Comparison of ENCODE assay signal across 15 mouse cellular contexts in genomic region chr7:46104256-46104915, GRCm38 (mm10). TPM values are rescaled to one million over a fixed set of nuclear protein-coding genes. Genes with fewer than 3 reads are reported as not detected.
DNase-seq lines count a peak whose midpoint lies in the region; ATAC-seq and TF ChIP-seq lines count a peak whose summit lies in the region.
"Had no signal": no experiment of that assay in that cellular context is flagged by ENCODE, and none has a peak within 500 bp of the region (broad histone marks: within the 10 kb centered on the region; RNA-seq: fewer than 3 reads in every experiment).

No protein-coding gene starts in this region.

- peak; percentile 57 to 67 for DNase-seq in heart, postnatal 10 days
- DNase-seq in heart, postnatal 25 days (ENCODE audit: low spot score) = no peak
- no peak for DNase-seq in midbrain, embryonic 10.5 days (ENCODE audit: low spot score)
- peak; percentile 76 for DNase-seq in cerebellum, adult 9-11 months
- peak; percentile 63 for DNase-seq in midbrain, postnatal 0 days (ENCODE audit: low spot score)
- DNase-seq in liver, embryonic 11.5 days (ENCODE audit: low spot score) = no peak
- DNase-seq in layer of hippocampus, adult 11-12 months (ENCODE audit: low spot score) = no peak
- DNase-seq: gastrocnemius, postnatal 10 days; kidney, postnatal 25 days; lung, postnatal 36 days had no signal

- 0 out of 2 replicates have a peak, but pooled peaks cover 7% of the 10 kb centered on the region for H3K4me1 ChIP-seq in midbrain, embryonic 15.5 days
- peaks cover 9% of the 10 kb centered on the region; the same call in 1 of the 2 replicates for H3K4me1 ChIP-seq in midbrain, embryonic 10.5 days
- H3K4me1 ChIP-seq in midbrain, postnatal 0 days (ENCODE audit: insufficient read depth, low read length) = no peaks in the 10 kb centered on the region
- peaks cover 4% of the 10 kb centered on the region; the same call in 1 of the 2 replicates for H3K4me1 ChIP-seq in liver, embryonic 11.5 days (replicated peaks; ENCODE audit: control insufficient read depth, insufficient read depth, low read length)

- peak overlapping the region; percentile 31; the same call in 1 of the 2 replicates for H3K27ac ChIP-seq in midbrain, embryonic 15.5 days
- no peak overlapping the region for H3K27ac ChIP-seq in midbrain, embryonic 10.5 days (replicated peaks)
- H3K27ac ChIP-seq in midbrain, postnatal 0 days (ENCODE audit: low read depth, low read length) = no peak overlapping the region
- H3K27ac ChIP-seq in liver, embryonic 11.5 days (ENCODE audit: low read depth, low read length) = no peak overlapping the region
- H3K27ac ChIP-seq: heart, embryonic 13.5 days; liver, embryonic 14.5 days had no signal

- no peak for ATAC-seq in midbrain, embryonic 15.5 days (replicated peaks)
- ATAC-seq in midbrain, postnatal 0 days (ENCODE audit: low FRiP score) = no peak
- no peak for ATAC-seq in liver, embryonic 11.5 days (replicated peaks; ENCODE audit: low FRiP score)
- ATAC-seq: activated CD4-positive, CD25-positive, alpha-beta regulatory T cell, adult 4 months; intestine, embryonic 16.5 days had no signal

- no peaks in the 10 kb centered on the region for H3K36me3 ChIP-seq in midbrain, embryonic 15.5 days (replicated peaks)
- no peaks in the 10 kb centered on the region for H3K36me3 ChIP-seq in midbrain, embryonic 10.5 days
- peaks cover 4% of the 10 kb centered on the region; the same call in 1 of the 2 replicates for H3K36me3 ChIP-seq in midbrain, postnatal 0 days (ENCODE audit: insufficient read depth, low read length)
- no peaks in the 10 kb centered on the region for H3K36me3 ChIP-seq in liver, embryonic 11.5 days (ENCODE audit: control insufficient read depth, insufficient read depth, low read length)
- H3K36me3 ChIP-seq: heart, embryonic 13.5 days had no signal

- H3K9ac ChIP-seq in midbrain, embryonic 15.5 days = no peak overlapping the region
- no peak overlapping the region for H3K9ac ChIP-seq in midbrain, postnatal 0 days (replicated peaks; ENCODE audit: low read length, poor library complexity, severe bottlenecking)
- H3K9ac ChIP-seq in liver, embryonic 11.5 days (ENCODE audit: low read depth, low read length) = no peak overlapping the region
- H3K9ac ChIP-seq: heart, embryonic 13.5 days; liver, embryonic 14.5 days had no signal

- intact Hi-C loops in heart, postnatal 10 days (cut with DNase I) = no loop called here
- intact Hi-C loops in heart, postnatal 25 days (cut with DNase I) = no loop called here

- H3K27me3 ChIP-seq in midbrain, embryonic 15.5 days (replicated peaks) = no peaks in the 10 kb centered on the region
- H3K27me3 ChIP-seq in midbrain, embryonic 10.5 days (ENCODE audit: low read depth, poor library complexity, severe bottlenecking) = peaks cover 20% of the 10 kb centered on the region
- H3K27me3 ChIP-seq in midbrain, postnatal 0 days (ENCODE audit: insufficient read depth, low read length) = no peaks in the 10 kb centered on the region
- H3K27me3 ChIP-seq in liver, embryonic 11.5 days (replicated peaks; ENCODE audit: control insufficient read depth, insufficient read depth, low read length) = peaks cover 11% of the 10 kb centered on the region

- no peak overlapping the region for H3K4me3 ChIP-seq in midbrain, embryonic 15.5 days
- no peak overlapping the region for H3K4me3 ChIP-seq in midbrain, embryonic 10.5 days
- no peak overlapping the region for H3K4me3 ChIP-seq in midbrain, postnatal 0 days (ENCODE audit: low read depth, low read length)
- no peak overlapping the region for H3K4me3 ChIP-seq in liver, embryonic 11.5 days (ENCODE audit: low read depth, low read length)
- H3K4me3 ChIP-seq: heart, embryonic 13.5 days had no signal

- no peak for TF ChIP-seq CTCF in midbrain, postnatal 0 days (IDR thresholded peaks at IDR 0.05)

- no peak overlapping the region for H3K4me2 ChIP-seq in midbrain, embryonic 15.5 days
- H3K4me2 ChIP-seq in midbrain, postnatal 0 days (ENCODE audit: low read depth, low read length, poor library complexity, severe bottlenecking) = no peak overlapping the region
- no peak overlapping the region for H3K4me2 ChIP-seq in liver, embryonic 11.5 days
- H3K4me2 ChIP-seq: heart, embryonic 13.5 days had no signal

- H3K9me3 ChIP-seq in midbrain, embryonic 15.5 days = no peaks in the 10 kb centered on the region
- H3K9me3 ChIP-seq in midbrain, embryonic 10.5 days (replicated peaks) = no peaks in the 10 kb centered on the region
- no peaks in the 10 kb centered on the region for H3K9me3 ChIP-seq in midbrain, postnatal 0 days (ENCODE audit: low read length)
- no peaks in the 10 kb centered on the region for H3K9me3 ChIP-seq in liver, embryonic 11.5 days (ENCODE audit: control insufficient read depth, low read length)
- H3K9me3 ChIP-seq: heart, embryonic 13.5 days had no signal

- 76% methylated on average over 27 of the region's 27 CpGs for WGBS in midbrain, embryonic 15.5 days
- 88% methylated on average over 27 of the region's 27 CpGs for WGBS in midbrain, embryonic 10.5 days
- 71% methylated on average over 27 of the region's 27 CpGs for WGBS in midbrain, postnatal 0 days
- 78% methylated on average over 27 of the region's 27 CpGs for WGBS in liver, embryonic 11.5 days

RNA-seq across cellular contexts. Expression of gene Kcnj11, which starts 3.8 kb away (rescaled TPM):
- total RNA-seq in heart, postnatal 10 days (2021) = 10 to 100 TPM; 77.5 to 85.1 TPM
- total RNA-seq in heart, postnatal 25 days (2021) = 10 to 100 TPM; 84.5 to 97.5 TPM
- polyA plus RNA-seq in midbrain, embryonic 15.5 days (2015; fragmentation: Nextera tagmentation; extraction: Ambion mirVana) = 2.3 and 2.4 TPM in 2 replicates
- polyA plus RNA-seq in midbrain, embryonic 10.5 days (2016; fragmentation: Nextera tagmentation; extraction: Ambion mirVana) = 0.12 and 0.19 TPM in 2 replicates
- 14.4 and 26.2 TPM in 2 replicates for total RNA-seq in midbrain, postnatal 0 days (2014; rRNA removed)
- polyA plus RNA-seq in midbrain, postnatal 0 days (2015; fragmentation: Nextera tagmentation; extraction: Ambion mirVana) = 2.7 and 2.9 TPM in 2 replicates
- polyA plus RNA-seq in liver, embryonic 11.5 days (2014; fragmentation: Nextera tagmentation; extraction: Ambion mirVana) = not detected in 2 replicates
- polyA plus RNA-seq: activated CD4-positive, CD25-positive, alpha-beta regulatory T cell, adult 4 months had no signal

Comparison
In these comparisons a context has a peak if more than half of its experiments do, and no peak if none do; other contexts are left out.
1. DNase-seq: peak in heart, postnatal 10 days (2 of 2), cerebellum, adult 9-11 months (single experiment) and midbrain, postnatal 0 days (single experiment); none in heart, postnatal 25 days (single experiment), midbrain, embryonic 10.5 days (single experiment), liver, embryonic 11.5 days (single experiment) and layer of hippocampus, adult 11-12 months (single experiment).